Mouse (Mus musculus): ENCODE measurements around the gene Zfp651. TPM values are rescaled to one million over a fixed set of nuclear protein-coding genes. Genes with fewer than 3 reads are reported as not detected.

The Zfp651 gene
- polyA plus RNA-seq (2017; shearing (Covaris generic)), result under 1 TPM; 0.11 to 0.74 TPM

GRCm38 (mm10) chr9:121759091-121760081 lies at the start of gene Zfp651:
TSS of gene Zfp651 (plus strand) at chr9:121759330.

GRCm38 (mm10) chr9:121709898-121710583 lies 49.1 kb upstream of the Zfp651 start, which contains the start of gene Ss18l2:
TSS of gene Ss18l2 (plus strand) at chr9:121710329.

GRCm38 (mm10) chr9:121718792-121719318 lies 40.3 kb upstream of the Zfp651 start, which contains the start of gene Nktr:
TSS of gene Nktr (plus strand) at chr9:121719169.

GRCm38 (mm10) chr9:121777484-121778065 lies 18.4 kb downstream of the Zfp651 start, which contains the start of gene Klhl40:
TSS of gene Klhl40 (plus strand) at chr9:121777607.

GRCm38 (mm10) chr9:121791757-121792521 lies 32.8 kb downstream of the Zfp651 start, which contains the start of gene Hhatl:
TSS of gene Hhatl (minus strand) at chr9:121792507.

Other genes starting within 250 kb of the Zfp651 start
- gene Lyzl4, start 117.2 kb upstream of the Zfp651 start, polyA plus RNA-seq (2017; shearing (Covaris generic)), result not detected
- gene Vipr1, start 116.6 kb upstream of the Zfp651 start, polyA plus RNA-seq (2017; shearing (Covaris generic)), result 10 to 100 TPM in 1 of 2 experiments, 1 to 10 TPM in 1; 5.6 to 58.4 TPM
- gene Sec22c, start 53.8 kb upstream of the Zfp651 start, polyA plus RNA-seq (2017; shearing (Covaris generic)), result 10 to 100 TPM; 21.1 to 25.0 TPM
- 10 to 100 TPM; 25.4 to 32.3 TPM for gene Ss18l2, start 49.0 kb upstream of the Zfp651 start, polyA plus RNA-seq (2017; shearing (Covaris generic))
- 100 to 1,000 TPM; 116 to 132 TPM for gene Nktr, start 40.2 kb upstream of the Zfp651 start, polyA plus RNA-seq (2017; shearing (Covaris generic))
- under 1 TPM; 0.13 to 0.72 TPM for gene Klhl40, start 18.3 kb downstream of the Zfp651 start, polyA plus RNA-seq (2017; shearing (Covaris generic))
- under 1 TPM in 1 of 2 experiments, not detected in 1; 0.77 TPM for gene Hhatl, start 33.2 kb downstream of the Zfp651 start, polyA plus RNA-seq (2017; shearing (Covaris generic))
- under 1 TPM in 1 of 2 experiments, not detected in 1; 0.39 TPM for gene Ccdc13, start 80.1 kb downstream of the Zfp651 start, polyA plus RNA-seq (2017; shearing (Covaris generic))
- gene Higd1a, start 99.0 kb downstream of the Zfp651 start, polyA plus RNA-seq (2017; shearing (Covaris generic)), result 10 to 100 TPM; 77.7 to 98.0 TPM
- not detected for gene Ackr2, start 139.0 kb downstream of the Zfp651 start, polyA plus RNA-seq (2017; shearing (Covaris generic))
- 1 to 10 TPM in 1 of 2 experiments, under 1 TPM in 1; 0.16 to 1.6 TPM for gene Cyp8b1, start 157.0 kb downstream of the Zfp651 start, polyA plus RNA-seq (2017; shearing (Covaris generic))
- gene Fam198a, start 191.7 kb downstream of the Zfp651 start, polyA plus RNA-seq (2017; shearing (Covaris generic)), result under 1 TPM; 0.17 to 0.48 TPM
- gene Pomgnt2, start 237.8 kb downstream of the Zfp651 start, polyA plus RNA-seq (2017; shearing (Covaris generic)), result under 1 TPM in 1 of 2 experiments, not detected in 1; 0.24 TPM

Measured in inflammation-experienced regulatory T-cells (primary cell).